ENCODE assay signal across 7 mouse cellular contexts in the genomic region with DNA sequence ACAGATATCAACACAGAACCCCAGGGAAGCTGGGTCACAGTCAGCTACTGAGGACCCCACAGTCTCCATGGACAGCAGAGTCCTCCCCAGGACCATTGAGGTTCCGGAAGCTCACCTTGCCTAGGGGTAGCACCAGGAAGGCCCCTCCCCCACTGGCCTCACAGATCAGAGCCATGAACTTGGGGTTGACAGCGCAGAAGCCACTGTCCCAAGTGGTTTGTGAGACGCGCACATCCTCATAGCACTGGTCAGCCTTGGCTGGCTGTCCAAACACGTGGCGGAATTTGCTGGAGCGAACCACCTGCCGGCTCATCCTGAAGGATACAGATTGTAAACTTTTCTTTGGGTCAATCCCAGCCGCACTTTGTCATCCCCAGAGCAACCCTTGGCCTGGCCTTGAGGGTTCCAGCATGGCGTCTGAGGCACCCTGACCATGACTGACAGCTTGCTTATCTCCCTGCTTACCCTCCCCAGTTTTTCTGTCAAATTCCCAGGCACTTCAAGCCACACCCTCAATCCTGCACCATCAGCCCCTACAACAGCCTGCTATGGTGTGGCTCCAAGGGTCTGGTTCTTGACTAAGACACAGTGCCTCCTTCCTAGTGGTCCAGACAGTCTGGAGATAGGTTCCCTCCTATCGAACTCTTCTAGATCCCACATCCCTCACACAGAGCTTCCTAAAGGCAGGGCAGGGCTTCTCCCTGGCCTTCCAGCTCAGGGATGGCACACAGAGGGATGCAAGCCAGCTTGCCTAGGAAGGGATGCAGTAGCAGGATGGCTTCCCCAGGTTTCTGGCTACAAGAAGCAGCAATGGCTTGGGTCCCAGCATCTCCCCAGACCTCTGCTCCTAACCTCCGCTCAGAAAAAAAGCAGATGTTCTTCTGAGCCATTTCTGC. TPM values are rescaled to one million over a fixed set of nuclear protein-coding genes. Genes with fewer than 3 reads are reported as not detected.
A peak's percentile ranks its signal among the peaks of the same experiment; 100 is the strongest.
DNase-seq lines count a peak whose midpoint lies in the region; ATAC-seq lines count a peak whose summit lies in the region.

No protein-coding gene starts in this region.

- 76% methylated on average over 12 of the region's 12 CpGs for WGBS in embryonic facial prominence, embryonic 13.5 days
- WGBS in limb, embryonic 12.5 days: 82% methylated on average over 12 of the region's 12 CpGs

- peak overlapping the region; percentile 6; the same call in 1 of the 2 replicates for H3K4me3 ChIP-seq in embryonic facial prominence, embryonic 13.5 days
- H3K4me3 ChIP-seq in limb, embryonic 12.5 days (replicated peaks): peak overlapping the region; percentile 60

- 0 out of 2 replicates have a peak, but pooled peaks cover 10% of the 10 kb centered on the region for H3K36me3 ChIP-seq in embryonic facial prominence, embryonic 13.5 days
- peaks cover 2% of the 10 kb centered on the region; the same call in 1 of the 2 replicates for H3K36me3 ChIP-seq in limb, embryonic 12.5 days

- H3K27ac ChIP-seq in embryonic facial prominence, embryonic 13.5 days: no peak overlapping the region
- H3K27ac ChIP-seq in limb, embryonic 12.5 days: no peak overlapping the region

- peaks cover 40% of the 10 kb centered on the region for H3K27me3 ChIP-seq in embryonic facial prominence, embryonic 13.5 days
- peaks cover 37% of the 10 kb centered on the region for H3K27me3 ChIP-seq in limb, embryonic 12.5 days

- DNase-seq in lung, postnatal 4 days: peak; percentile 37 to 42
- no peak for DNase-seq in lung, postnatal 36 days
- DNase-seq in spleen, postnatal 14 days (ENCODE audit: low spot score in 2 of 2): peak; percentile 43 to 54
- DNase-seq in frontal cortex, postnatal 14 days (ENCODE audit: low spot score in 2 of 2): no peak
- no peak for DNase-seq in gastrocnemius, postnatal 4 days (ENCODE audit: low spot score in 2 of 2)

- peak overlapping the region; percentile 98 for H3K4me2 ChIP-seq in embryonic facial prominence, embryonic 13.5 days
- H3K4me2 ChIP-seq in limb, embryonic 12.5 days: peak overlapping the region; percentile 99

- peak overlapping the region; percentile 77 for H3K9ac ChIP-seq in embryonic facial prominence, embryonic 13.5 days
- H3K9ac ChIP-seq in limb, embryonic 12.5 days (replicated peaks): 0 out of 2 replicates have a peak overlapping the region, but pooled peaks have one; percentile 65

- peaks cover 20% of the 10 kb centered on the region for H3K4me1 ChIP-seq in embryonic facial prominence, embryonic 13.5 days
- H3K4me1 ChIP-seq in limb, embryonic 12.5 days (replicated peaks): peaks cover 25% of the 10 kb centered on the region

- H3K9me3 ChIP-seq in embryonic facial prominence, embryonic 13.5 days: no peaks in the 10 kb centered on the region
- no peaks in the 10 kb centered on the region for H3K9me3 ChIP-seq in limb, embryonic 12.5 days

- ATAC-seq in embryonic facial prominence, embryonic 13.5 days (ENCODE audit: insufficient number of reproducible peaks, insufficient read depth, low FRiP score, low TSS enrichment, low read depth): no peak
- no peak for ATAC-seq in limb, embryonic 12.5 days (ENCODE audit: insufficient number of reproducible peaks, insufficient read depth, low FRiP score, low TSS enrichment, low read depth)

RNA-seq across cellular contexts. Expression of a gene that starts 4.5 kb away (rescaled TPM):
- 33.3 and 35.8 TPM in 2 replicates for polyA plus RNA-seq in embryonic facial prominence, embryonic 13.5 days (2015; fragmentation: Nextera tagmentation; extraction: Ambion mirVana)
- 36.6 and 39.1 TPM in 2 replicates for polyA plus RNA-seq in limb, embryonic 12.5 days (2016; fragmentation: Nextera tagmentation; extraction: Ambion mirVana)
- total RNA-seq in gastrocnemius, postnatal 4 days (2021): 10 to 100 TPM; 11.8 to 14.5 TPM

RNA-seq across cellular contexts. Expression of a gene that starts 7.5 kb away (rescaled TPM):
- polyA plus RNA-seq in embryonic facial prominence, embryonic 13.5 days (2015; fragmentation: Nextera tagmentation; extraction: Ambion mirVana): 14.0 and 15.0 TPM in 2 replicates
- 14.5 and 14.7 TPM in 2 replicates for polyA plus RNA-seq in limb, embryonic 12.5 days (2016; fragmentation: Nextera tagmentation; extraction: Ambion mirVana)
- total RNA-seq in gastrocnemius, postnatal 4 days (2021): 1 to 10 TPM; 7.0 to 7.4 TPM

RNA-seq across cellular contexts. Expression of a gene that starts 7.9 kb away (rescaled TPM):
- polyA plus RNA-seq in embryonic facial prominence, embryonic 13.5 days (2015; fragmentation: Nextera tagmentation; extraction: Ambion mirVana): 105 and 139 TPM in 2 replicates
- 145 and 156 TPM in 2 replicates for polyA plus RNA-seq in limb, embryonic 12.5 days (2016; fragmentation: Nextera tagmentation; extraction: Ambion mirVana)
- 10 to 100 TPM; 56.2 to 61.9 TPM for total RNA-seq in gastrocnemius, postnatal 4 days (2021)

RNA-seq across cellular contexts. Expression of a gene that starts 26.9 kb away (rescaled TPM):
- 4.3 and 4.4 TPM in 2 replicates for polyA plus RNA-seq in embryonic facial prominence, embryonic 13.5 days (2015; fragmentation: Nextera tagmentation; extraction: Ambion mirVana)
- polyA plus RNA-seq in limb, embryonic 12.5 days (2016; fragmentation: Nextera tagmentation; extraction: Ambion mirVana): 0.83 and 1.2 TPM in 2 replicates
- 10 to 100 TPM; 13.1 to 14.2 TPM for total RNA-seq in gastrocnemius, postnatal 4 days (2021)

RNA-seq across cellular contexts. Expression of a gene that starts 54.0 kb away (rescaled TPM):
- 48.9 and 62.9 TPM in 2 replicates for polyA plus RNA-seq in embryonic facial prominence, embryonic 13.5 days (2015; fragmentation: Nextera tagmentation; extraction: Ambion mirVana)
- polyA plus RNA-seq in limb, embryonic 12.5 days (2016; fragmentation: Nextera tagmentation; extraction: Ambion mirVana): 47.7 and 49.1 TPM in 2 replicates
- 10 to 100 TPM; 27.7 to 31.8 TPM for total RNA-seq in gastrocnemius, postnatal 4 days (2021)

Comparison
In these comparisons a context has a peak if more than half of its experiments do, and no peak if none do; other contexts are left out.
1. DNase-seq: peak in lung, postnatal 4 days (2 of 2) and spleen, postnatal 14 days (2 of 2); none in lung, postnatal 36 days (single experiment), frontal cortex, postnatal 14 days (0 of 2) and gastrocnemius, postnatal 4 days (0 of 2).